Mouse (Mus musculus) spleen, adult 2 months (tissue): ENCODE measurements around the gene Gm43638. TPM values are rescaled to one million over a fixed set of nuclear protein-coding genes. Genes with fewer than 3 reads are reported as not detected.
"Not testable (repeated sequence)": the region's sequence is repeated elsewhere in the genome, so short reads cannot be mapped to it uniquely, and the experiment has no call there.

Source experiments
- DNase-seq, 2 experiments: peaks; one replicate each; pipeline versions ENCODE4 v3.0.0 to v3.0.0-alpha.2; 2012 to 2021; ENCODE audit warnings: low spot score in 2 of 2, low read depth in 1 of 2
- H3K27ac ChIP-seq: fragments of 200-500 bp; 2 replicates; pipeline ENCODE4 v1.5.1; 2012; ENCODE audit warnings: low read length, inconsistent platforms; ENCODE audit not compliant: insufficient read depth
- H3K27me3 ChIP-seq: fragments of 200-500 bp; 2 replicates; pipeline ENCODE4 v1.6.1; 2012; ENCODE audit warnings: mild to moderate bottlenecking, moderate library complexity, low read length, inconsistent platforms; ENCODE audit not compliant: control insufficient read depth, insufficient read depth
- H3K36me3 ChIP-seq: fragments of 200-500 bp; 2 replicates; pipeline ENCODE4 v1.6.1; 2012; ENCODE audit warnings: mild to moderate bottlenecking, low read length, inconsistent platforms; ENCODE audit not compliant: control insufficient read depth, insufficient read depth
- H3K4me1 ChIP-seq: fragments of 200-500 bp; 2 replicates; pipeline ENCODE4 v1.6.1; 2011; ENCODE audit warnings: inconsistent platforms; ENCODE audit not compliant: control insufficient read depth, insufficient read depth, insufficient read length
- H3K4me3 ChIP-seq: fragments of 200-500 bp; 2 replicates; pipeline ENCODE4 v1.5.1; 2011; ENCODE audit warnings: mild to moderate bottlenecking, inconsistent platforms; ENCODE audit not compliant: insufficient read depth, insufficient read length; ENCODE audit errors: extremely low read depth
- CTCF ChIP-seq: fragments of 200-500 bp; IDR thresholded peaks from 2 replicates; pipeline ENCODE4 v1.5.1; 2011; ENCODE audit warnings: mild to moderate bottlenecking, inconsistent platforms; ENCODE audit not compliant: insufficient read depth, insufficient read length, insufficient replicate concordance; ENCODE audit errors: extremely low read depth
- POLR2A ChIP-seq: fragments of 200-500 bp; IDR thresholded peaks from 2 replicates; pipeline ENCODE4 v1.6.1; 2011; ENCODE audit warnings: low read depth, low read length, inconsistent platforms
- WGBS: fragments of 180-500 bp; shearing (Covaris S2); methylation state at CpG from one replicate; pipeline ENCODE4 v1.1.7; 2018; 5-methylcytosine and 5-hydroxymethylcytosine counted together
- polyA plus RNA-seq: library from polyadenylated mRNA; depleted of rRNA; stranded (reverse); fragments of >200 nt; gene quantifications from 2 replicates; pipeline ENCODE4 v1.2.3, GENCODE M21; 2012; rRNA removed

The Gm43638 gene
- polyA plus RNA-seq, 1 experiment = not detected

GRCm38 (mm10) chr5:87436264-87436663 lies 50.3 kb downstream of the Gm43638 start:
- no peaks in the 10 kb centered on the region for H3K36me3 ChIP-seq
- H3K27me3 ChIP-seq = no peaks in the 10 kb centered on the region
- no peak for DNase-seq
- no peak for TF ChIP-seq CTCF
- no peak for TF ChIP-seq POLR2A
- no peak overlapping the region for H3K27ac ChIP-seq
- WGBS = 49% methylated on average over 3 of the region's 3 CpGs
- no peak overlapping the region for H3K4me3 ChIP-seq
- H3K4me1 ChIP-seq = no peaks in the 10 kb centered on the region

- Histone ChIP-seq H3K27me3 (no peaks in the 10 kb centered on the region), H3K4me3 (no peak overlapping the region), H3K4me1 (no peaks in the 10 kb centered on the region), H3K36me3 (no peaks in the 10 kb centered on the region), H3K27ac (no peak overlapping the region)
- TF ChIP-seq POLR2A (no peak), CTCF (no peak)
- no peak for DNase-seq
- WGBS = 69% methylated on average over 3 of the region's 3 CpGs
Measured at GRCm38 (mm10) chr5:87425676-87426075, 60.9 kb downstream of the Gm43638 start.

- not testable (repeated sequence) for DNase-seq, H3K36me3 ChIP-seq, H3K4me3 ChIP-seq, H3K27ac ChIP-seq, H3K27me3 ChIP-seq, H3K4me1 ChIP-seq
- 98% methylated on average over 1 of the region's 2 CpGs for WGBS
Measured at GRCm38 (mm10) chr5:87424041-87424440, 62.6 kb downstream of the Gm43638 start, which contains the start of gene Ugt2b38. Ugt2b38 (minus strand) TSS chr5:87424203.

Other genes with a start within 250 kb of the Gm43638 start
- gene Ugt2b37, start 232.0 kb downstream of the Gm43638 start, polyA plus RNA-seq = not detected in 2 replicates
- not detected in 2 replicates for gene Ugt2a3, start 149.6 kb downstream of the Gm43638 start, polyA plus RNA-seq
- gene Ugt2b38, start 62.6 kb downstream of the Gm43638 start, polyA plus RNA-seq = not detected in 2 replicates
- not detected in 2 replicates for gene Ugt2a2, start 4.5 kb downstream of the Gm43638 start, polyA plus RNA-seq
- not detected in 2 replicates for gene Ugt2a1, start 4.1 kb upstream of the Gm43638 start, polyA plus RNA-seq
- not detected in 2 replicates for gene Sult1b1, start 51.4 kb upstream of the Gm43638 start, polyA plus RNA-seq
- gene Sult1d1, start 82.2 kb upstream of the Gm43638 start, polyA plus RNA-seq = not detected in 2 replicates
- not detected in 2 replicates for gene Sult1e1, start 104.8 kb upstream of the Gm43638 start, polyA plus RNA-seq
- gene Csn1s1, start 179.4 kb upstream of the Gm43638 start, polyA plus RNA-seq = not detected in 2 replicates
- gene Csn2, start 212.8 kb upstream of the Gm43638 start, polyA plus RNA-seq = 0.11 TPM in 1 of 2 replicates, not detected in the other